9 mouse cellular contexts compared by ENCODE assay signal in genomic region chr14:20914415-20914814, GRCm38 (mm10). TPM values are rescaled to one million over a fixed set of nuclear protein-coding genes. Genes with fewer than 3 reads are reported as not detected.
A peak's percentile ranks its signal among the peaks of the same experiment; 100 is the strongest.
DNase-seq lines count a peak whose midpoint lies in the region; ATAC-seq lines count a peak whose summit lies in the region.
"Had no signal": no experiment of that assay in that cellular context is flagged by ENCODE, and none has a peak within 500 bp of the region (broad histone marks: within the 10 kb centered on the region; RNA-seq: fewer than 3 reads in every experiment).

No protein-coding gene starts in this region.

- H3K4me1 ChIP-seq in hindbrain, embryonic 16.5 days (ENCODE audit: control insufficient read depth, insufficient read depth, low read depth, low read length): no peaks in the 10 kb centered on the region
- no peaks in the 10 kb centered on the region for H3K4me1 ChIP-seq in hindbrain, embryonic 14.5 days (replicated peaks; ENCODE audit: control insufficient read depth, insufficient read depth, low read length)
- H3K4me1 ChIP-seq: limb, embryonic 15.5 days had no signal

- no peak overlapping the region for H3K27ac ChIP-seq in hindbrain, embryonic 16.5 days (ENCODE audit: low read depth, low read length)
- H3K27ac ChIP-seq in hindbrain, embryonic 14.5 days: no peak overlapping the region
- H3K27ac ChIP-seq: limb, embryonic 15.5 days had no signal

- no peaks in the 10 kb centered on the region for H3K36me3 ChIP-seq in hindbrain, embryonic 16.5 days (ENCODE audit: control insufficient read depth, insufficient read depth, low read length)
- H3K36me3 ChIP-seq in hindbrain, embryonic 14.5 days (replicated peaks; ENCODE audit: control insufficient read depth, insufficient read depth): no peaks in the 10 kb centered on the region
- H3K36me3 ChIP-seq: limb, embryonic 15.5 days had no signal

- intact Hi-C loops in left cerebral cortex, postnatal 25 days (cut with DNase I): no loop called here

- H3K27me3 ChIP-seq in hindbrain, embryonic 16.5 days (replicated peaks; ENCODE audit: control insufficient read depth, insufficient read depth, low read length): no peaks in the 10 kb centered on the region
- H3K27me3 ChIP-seq in hindbrain, embryonic 14.5 days (ENCODE audit: control insufficient read depth, insufficient read depth, low read length): no peaks in the 10 kb centered on the region
- H3K27me3 ChIP-seq: limb, embryonic 15.5 days had no signal

- 52% methylated on average over 2 of the region's 2 CpGs for WGBS in hindbrain, embryonic 16.5 days
- WGBS in hindbrain, embryonic 14.5 days: 65% methylated on average over 2 of the region's 2 CpGs

- H3K9me3 ChIP-seq in hindbrain, embryonic 16.5 days (ENCODE audit: control insufficient read depth, low read length): no peaks in the 10 kb centered on the region
- no peaks in the 10 kb centered on the region for H3K9me3 ChIP-seq in hindbrain, embryonic 14.5 days (ENCODE audit: control insufficient read depth, low read length)
- H3K9me3 ChIP-seq: limb, embryonic 15.5 days had no signal

- H3K4me2 ChIP-seq in hindbrain, embryonic 16.5 days (ENCODE audit: low read length): no peak overlapping the region
- H3K4me2 ChIP-seq in hindbrain, embryonic 14.5 days (replicated peaks): no peak overlapping the region
- H3K4me2 ChIP-seq: limb, embryonic 15.5 days had no signal

- no peak overlapping the region for H3K4me3 ChIP-seq in hindbrain, embryonic 16.5 days (ENCODE audit: low read length)
- no peak overlapping the region for H3K4me3 ChIP-seq in hindbrain, embryonic 14.5 days (replicated peaks; ENCODE audit: low read length)
- H3K4me3 ChIP-seq: limb, embryonic 15.5 days had no signal

- ATAC-seq in hindbrain, embryonic 16.5 days: peak; percentile 50; the same call in 1 of the 2 replicates
- no peak for ATAC-seq in hindbrain, embryonic 14.5 days (ENCODE audit: low FRiP score)

- H3K9ac ChIP-seq in hindbrain, embryonic 16.5 days (ENCODE audit: low read depth, low read length): no peak overlapping the region
- H3K9ac ChIP-seq in hindbrain, embryonic 14.5 days: no peak overlapping the region
- H3K9ac ChIP-seq: limb, embryonic 15.5 days had no signal

- DNase-seq in hindbrain, embryonic 14.5 days (ENCODE audit: low spot score): no peak
- DNase-seq in NIH3T3 (ENCODE audit: low read depth): peak; percentile 83
- peak; percentile 59 to 77 for DNase-seq in cerebellum, postnatal 25 days
- DNase-seq in left cerebral cortex, postnatal 25 days (ENCODE audit: low spot score in 2 of 2): peak; percentile 55 to 91
- no peak for DNase-seq in thymus, postnatal 10 days (ENCODE audit: low spot score in 2 of 2)
- DNase-seq in natural killer cell, adult 2 months (ENCODE audit: low spot score in 2 of 2): no peak
- DNase-seq in T-cell, adult 2 months (ENCODE audit: low spot score): no peak

RNA-seq across cellular contexts. Expression of gene Vcl, which starts 14.8 kb away (rescaled TPM):
- 14.8 and 20.6 TPM in 2 replicates for polyA plus RNA-seq in hindbrain, embryonic 16.5 days (2015; fragmentation: Nextera tagmentation; extraction: Ambion mirVana)
- 19.3 and 19.7 TPM in 2 replicates for polyA plus RNA-seq in hindbrain, embryonic 14.5 days (2014; fragmentation: Nextera tagmentation; extraction: Ambion mirVana)
- total RNA-seq in left cerebral cortex, postnatal 25 days (2021): 10 to 100 TPM; 24.0 to 24.7 TPM

Comparison
In these comparisons a context has a peak if more than half of its experiments do, and no peak if none do; other contexts are left out.
1. DNase-seq: peak in NIH3T3 (single experiment), cerebellum, postnatal 25 days (2 of 2) and left cerebral cortex, postnatal 25 days (2 of 2); none in hindbrain, embryonic 14.5 days (single experiment), thymus, postnatal 10 days (0 of 2), natural killer cell, adult 2 months (0 of 2) and T-cell, adult 2 months (single experiment).